Mouse (Mus musculus): ENCODE data around the gene Igsf10. TPM values are rescaled to one million over a fixed set of nuclear protein-coding genes. Genes with fewer than 3 reads are reported as not detected.
"Not testable (repeated sequence)": the region's sequence is repeated elsewhere in the genome, so short reads cannot be mapped to it uniquely, and the experiment has no call there.

The Igsf10 gene
- 0.32 and 0.41 TPM in 2 replicates for polyA plus RNA-seq (2015; fragmentation: Nextera tagmentation; extraction: Ambion mirVana)

GRCm38 (mm10) chr3:59344065-59344905 lies at the start of gene Igsf10:
TSS of gene Igsf10 (minus strand) at chr3:59344394.
- Histone ChIP-seq H3K4me1 (ENCODE audit: insufficient read depth) (peaks cover 3% of the 10 kb centered on the region; the same call in 1 of the 2 replicates), H3K4me2 (ENCODE audit: low read depth, low read length) (peak within 1 kb of the TSS; percentile 85), H3K9me3 (ENCODE audit: low read length) (no peaks in the 10 kb centered on the region), H3K36me3 (replicated peaks; ENCODE audit: insufficient read depth, low read length) (no peaks in the 10 kb centered on the region), H3K27ac (ENCODE audit: low read depth) (no peak within 1 kb of the TSS), H3K27me3 (ENCODE audit: insufficient read depth, low read length) (no peaks in the 10 kb centered on the region), H3K4me3 (ENCODE audit: low read depth, low read length) (peak within 1 kb of the TSS; percentile 59), H3K9ac (replicated peaks) (peak within 1 kb of the TSS; percentile 61)
- TF ChIP-seq EP300 (IDR thresholded peaks at IDR 0.05; ENCODE audit: low read depth) (no peak), CTCF (IDR thresholded peaks at IDR 0.05; ENCODE audit: low read depth) (no peak)
- 5% methylated on average over 23 of the region's 23 CpGs for WGBS (ENCODE audit: insufficient replicate concordance)
- ATAC-seq, result peak; percentile 35; the same call in 1 of the 2 replicates
- peak; percentile 33 for DNase-seq

GRCm38 (mm10) chr3:59385553-59385952 lies 41.4 kb upstream of the Igsf10 start:
- no peaks in the 10 kb centered on the region for H3K4me1 ChIP-seq (ENCODE audit: insufficient read depth)
- no peaks in the 10 kb centered on the region for H3K27me3 ChIP-seq (ENCODE audit: insufficient read depth, low read length)
- no peak for TF ChIP-seq EP300 (IDR thresholded peaks at IDR 0.05; ENCODE audit: low read depth)
- TF ChIP-seq CTCF (IDR thresholded peaks at IDR 0.05; ENCODE audit: low read depth), result no peak
- 63% methylated on average over 1 of the region's 1 CpGs for WGBS (ENCODE audit: insufficient replicate concordance)
- no peaks in the 10 kb centered on the region for H3K9me3 ChIP-seq (ENCODE audit: low read length)
- H3K36me3 ChIP-seq (replicated peaks; ENCODE audit: insufficient read depth, low read length), result no peaks in the 10 kb centered on the region
- no peak overlapping the region for H3K4me2 ChIP-seq (ENCODE audit: low read depth, low read length)
- DNase-seq, result no peak
- no peak overlapping the region for H3K27ac ChIP-seq (ENCODE audit: low read depth)
- no peak overlapping the region for H3K9ac ChIP-seq (replicated peaks)
- H3K4me3 ChIP-seq (ENCODE audit: low read depth, low read length), result no peak overlapping the region
- no peak for ATAC-seq

- TF ChIP-seq CTCF (IDR thresholded peaks at IDR 0.05; ENCODE audit: low read depth) (no peak), EP300 (IDR thresholded peaks at IDR 0.05; ENCODE audit: low read depth) (no peak)
- Histone ChIP-seq H3K9me3 (ENCODE audit: low read length) (no peaks in the 10 kb centered on the region), H3K27me3 (ENCODE audit: insufficient read depth, low read length) (no peaks in the 10 kb centered on the region), H3K9ac (replicated peaks) (no peak overlapping the region), H3K4me1 (ENCODE audit: insufficient read depth) (no peaks in the 10 kb centered on the region), H3K4me3 (ENCODE audit: low read depth, low read length) (no peak overlapping the region), H3K36me3 (replicated peaks; ENCODE audit: insufficient read depth, low read length) (no peaks in the 10 kb centered on the region), H3K4me2 (ENCODE audit: low read depth, low read length) (no peak overlapping the region), H3K27ac (ENCODE audit: low read depth) (no peak overlapping the region)
- ATAC-seq (no peak), DNase-seq (no peak)
- 73% methylated on average over 3 of the region's 3 CpGs for WGBS (ENCODE audit: insufficient replicate concordance)
These were observed 40.8 kb upstream of the Igsf10 start for GRCm38 (mm10) chr3:59385000-59385399.

GRCm38 (mm10) chr3:59384321-59384720 lies 40.1 kb upstream of the Igsf10 start:
- Histone ChIP-seq H3K27me3 (ENCODE audit: insufficient read depth, low read length) (no peaks in the 10 kb centered on the region), H3K4me3 (ENCODE audit: low read depth, low read length) (no peak overlapping the region), H3K4me1 (ENCODE audit: insufficient read depth) (no peaks in the 10 kb centered on the region), H3K9me3 (ENCODE audit: low read length) (no peaks in the 10 kb centered on the region), H3K27ac (ENCODE audit: low read depth) (no peak overlapping the region), H3K36me3 (replicated peaks; ENCODE audit: insufficient read depth, low read length) (no peaks in the 10 kb centered on the region), H3K4me2 (ENCODE audit: low read depth, low read length) (no peak overlapping the region), H3K9ac (replicated peaks) (no peak overlapping the region)
- ATAC-seq (no peak), DNase-seq (no peak)
- WGBS (ENCODE audit: insufficient replicate concordance), result 54% methylated on average over 2 of the region's 2 CpGs
- TF ChIP-seq CTCF (IDR thresholded peaks at IDR 0.05; ENCODE audit: low read depth) (no peak), EP300 (IDR thresholded peaks at IDR 0.05; ENCODE audit: low read depth) (no peak)

GRCm38 (mm10) chr3:59378791-59379190 lies 34.6 kb upstream of the Igsf10 start:
- H3K4me2 ChIP-seq (ENCODE audit: low read depth, low read length); H3K27ac ChIP-seq (ENCODE audit: low read depth); H3K4me1 ChIP-seq (ENCODE audit: insufficient read depth); H3K27me3 ChIP-seq (ENCODE audit: insufficient read depth, low read length); H3K4me3 ChIP-seq (ENCODE audit: low read depth, low read length); ATAC-seq; H3K36me3 ChIP-seq (replicated peaks; ENCODE audit: insufficient read depth, low read length); H3K9ac ChIP-seq (replicated peaks); DNase-seq; H3K9me3 ChIP-seq (ENCODE audit: low read length): not testable (repeated sequence)
- 62% methylated on average over 1 of the region's 1 CpGs for WGBS (ENCODE audit: insufficient replicate concordance)

GRCm38 (mm10) chr3:59361895-59362294 lies 17.7 kb upstream of the Igsf10 start:
- no peak overlapping the region for H3K4me3 ChIP-seq (ENCODE audit: low read depth, low read length)
- H3K9me3 ChIP-seq (ENCODE audit: low read length), result no peaks in the 10 kb centered on the region
- WGBS (ENCODE audit: insufficient replicate concordance), result 92% methylated on average over 1 of the region's 1 CpGs
- no peaks in the 10 kb centered on the region for H3K27me3 ChIP-seq (ENCODE audit: insufficient read depth, low read length)
- H3K36me3 ChIP-seq (replicated peaks; ENCODE audit: insufficient read depth, low read length), result no peaks in the 10 kb centered on the region
- no peak overlapping the region for H3K27ac ChIP-seq (ENCODE audit: low read depth)
- DNase-seq (no peak), ATAC-seq (no peak)
- H3K9ac ChIP-seq (replicated peaks), result no peak overlapping the region
- no peak for TF ChIP-seq EP300 (IDR thresholded peaks at IDR 0.05; ENCODE audit: low read depth)
- TF ChIP-seq CTCF (IDR thresholded peaks at IDR 0.05; ENCODE audit: low read depth), result no peak
- no peaks in the 10 kb centered on the region for H3K4me1 ChIP-seq (ENCODE audit: insufficient read depth)
- H3K4me2 ChIP-seq (ENCODE audit: low read depth, low read length), result no peak overlapping the region

All from liver, postnatal 0 days (tissue).